ENCODE assay signal across 9 mouse cellular contexts in genomic region chr4:144980811-144981551, GRCm38 (mm10).
DNase-seq lines count a peak whose midpoint lies in the region; ATAC-seq and TF ChIP-seq lines count a peak whose summit lies in the region.
"Had no signal": no experiment of that assay in that cellular context is flagged by ENCODE, and none has a peak within 500 bp of the region (broad histone marks: within the 10 kb centered on the region; RNA-seq: fewer than 3 reads in every experiment).

No protein-coding gene starts in this region.

- no peaks in the 10 kb centered on the region for H3K36me3 ChIP-seq in liver, embryonic 11.5 days (ENCODE audit: control insufficient read depth, insufficient read depth, low read length)
- no peaks in the 10 kb centered on the region; the same call in 1 of the 2 replicates for H3K36me3 ChIP-seq in splenic B cell, adult 2 months (ENCODE audit: control insufficient read depth, insufficient read depth, low read length, poor library complexity, severe bottlenecking)
- H3K36me3 ChIP-seq: stomach, embryonic 15.5 days had no signal

- no peak overlapping the region for H3K9ac ChIP-seq in liver, embryonic 11.5 days (ENCODE audit: low read depth, low read length)
- H3K9ac ChIP-seq: stomach, embryonic 15.5 days had no signal

- no peaks in the 10 kb centered on the region for H3K27me3 ChIP-seq in liver, embryonic 11.5 days (replicated peaks; ENCODE audit: control insufficient read depth, insufficient read depth, low read length)
- no peaks in the 10 kb centered on the region for H3K27me3 ChIP-seq in splenic B cell, adult 2 months (ENCODE audit: control insufficient read depth, insufficient read depth, low read length, poor library complexity, severe bottlenecking)
- H3K27me3 ChIP-seq: stomach, embryonic 15.5 days had no signal

- H3K4me3 ChIP-seq in layer of hippocampus, adult 2 months = no peak overlapping the region
- H3K4me3 ChIP-seq in liver, embryonic 11.5 days (ENCODE audit: low read depth, low read length) = no peak overlapping the region
- H3K4me3 ChIP-seq: stomach, embryonic 15.5 days had no signal

- H3K4me1 ChIP-seq in liver, embryonic 11.5 days (replicated peaks; ENCODE audit: control insufficient read depth, insufficient read depth, low read length) = peaks cover 11% of the 10 kb centered on the region
- H3K4me1 ChIP-seq: stomach, embryonic 15.5 days had no signal

- DNase-seq in layer of hippocampus, adult 2 months (ENCODE audit: low spot score in 2 of 2) = no peak
- DNase-seq in layer of hippocampus, adult 18-20 months (ENCODE audit: low spot score in 2 of 2) = no peak
- DNase-seq in adrenal gland, postnatal 36 days = peak; percentile 73 to 74
- DNase-seq in heart, postnatal 10 days = peak; percentile 75 to 85
- no peak for DNase-seq in liver, embryonic 11.5 days (ENCODE audit: low spot score)
- peak; percentile 49 for DNase-seq in splenic B cell, adult 2 months (ENCODE audit: low read depth, low spot score)
- DNase-seq in embryo, embryonic 9.5 days (ENCODE audit: extremely low spot score) = no peak
- no peak for DNase-seq in cerebellum, postnatal 4 days (ENCODE audit: low spot score in 2 of 2)

- no peak overlapping the region for H3K4me2 ChIP-seq in liver, embryonic 11.5 days
- H3K4me2 ChIP-seq: stomach, embryonic 15.5 days had no signal

- TF ChIP-seq CTCF in layer of hippocampus, adult 2 months (conservative IDR thresholded peaks at IDR 0.05) = no peak

- peak overlapping the region; percentile 6; the same call in 1 of the 2 replicates for H3K27ac ChIP-seq in layer of hippocampus, adult 2 months
- no peak overlapping the region for H3K27ac ChIP-seq in liver, embryonic 11.5 days (ENCODE audit: low read depth, low read length)
- H3K27ac ChIP-seq: stomach, embryonic 15.5 days had no signal

- intact Hi-C loops in heart, postnatal 10 days (cut with DNase I) = no loop called here

- H3K9me3 ChIP-seq in liver, embryonic 11.5 days (ENCODE audit: control insufficient read depth, low read length) = no peaks in the 10 kb centered on the region
- H3K9me3 ChIP-seq: stomach, embryonic 15.5 days had no signal

- WGBS in liver, embryonic 11.5 days = 48% methylated on average over 8 of the region's 8 CpGs

- ATAC-seq in liver, embryonic 11.5 days (replicated peaks; ENCODE audit: low FRiP score) = peak; percentile 55

Comparison
In these comparisons a context has a peak if more than half of its experiments do, and no peak if none do; other contexts are left out.
1. DNase-seq: peak in adrenal gland, postnatal 36 days (2 of 2), heart, postnatal 10 days (2 of 2) and splenic B cell, adult 2 months (single experiment); none in layer of hippocampus, adult 2 months (0 of 2), layer of hippocampus, adult 18-20 months (0 of 2), liver, embryonic 11.5 days (single experiment), embryo, embryonic 9.5 days (single experiment) and cerebellum, postnatal 4 days (0 of 2).